Mouse (Mus musculus): ENCODE measurements around the gene Dut.
"Not testable (repeated sequence)": the region's sequence is repeated elsewhere in the genome, so short reads cannot be mapped to it uniquely, and the experiment has no call there.

Gene Dut

DNA sequence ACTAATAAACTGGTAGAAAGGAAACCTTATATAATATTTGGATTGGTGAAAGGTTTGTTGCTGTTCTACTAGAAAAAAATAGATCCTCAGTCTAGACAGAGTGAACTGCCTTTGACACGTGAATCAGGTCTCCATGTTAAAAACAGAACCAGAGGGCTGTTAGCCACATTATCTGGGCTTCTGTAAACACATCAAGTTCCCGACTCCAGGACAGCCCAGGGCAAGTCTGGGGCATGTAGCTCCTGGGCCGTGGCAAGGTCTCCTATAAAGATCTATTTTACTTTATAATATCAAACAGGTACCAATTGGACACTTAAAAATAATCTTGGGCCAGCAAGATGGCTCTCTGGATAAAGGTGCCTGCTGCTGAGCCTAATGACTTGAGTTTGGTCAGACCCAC is 8.9 kb downstream of the Dut start:
- no peak for DNase-seq

- peak; percentile 68 for DNase-seq
These were observed 12.5 kb downstream of the Dut start for GRCm38 (mm10) chr2:125259230-125260120.

DNA sequence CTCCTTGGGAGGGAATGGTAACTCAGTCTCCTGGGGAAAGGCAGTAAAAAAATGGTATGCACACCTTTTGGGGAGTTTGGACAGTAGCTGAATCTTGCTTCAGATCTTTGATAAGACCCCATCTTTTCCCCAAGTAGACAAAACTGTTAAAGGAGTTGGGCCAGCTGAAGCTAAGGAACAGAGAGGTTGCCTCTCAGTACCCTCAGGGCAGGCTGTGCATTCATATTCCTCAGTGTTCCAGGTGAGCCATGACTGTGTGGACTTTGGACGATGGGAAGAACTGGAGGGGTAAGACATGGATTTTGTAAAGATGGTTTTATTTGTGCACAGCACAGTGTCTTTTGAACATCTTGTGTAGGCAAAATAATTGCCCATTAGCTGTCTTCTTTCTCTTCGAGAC is 13.3 kb downstream of the Dut start:
- DNase-seq, result no peak

- DNase-seq, result peak; percentile 39
These were observed 16.1 kb downstream of the Dut start for GRCm38 (mm10) chr2:125263056-125263455.

DNA sequence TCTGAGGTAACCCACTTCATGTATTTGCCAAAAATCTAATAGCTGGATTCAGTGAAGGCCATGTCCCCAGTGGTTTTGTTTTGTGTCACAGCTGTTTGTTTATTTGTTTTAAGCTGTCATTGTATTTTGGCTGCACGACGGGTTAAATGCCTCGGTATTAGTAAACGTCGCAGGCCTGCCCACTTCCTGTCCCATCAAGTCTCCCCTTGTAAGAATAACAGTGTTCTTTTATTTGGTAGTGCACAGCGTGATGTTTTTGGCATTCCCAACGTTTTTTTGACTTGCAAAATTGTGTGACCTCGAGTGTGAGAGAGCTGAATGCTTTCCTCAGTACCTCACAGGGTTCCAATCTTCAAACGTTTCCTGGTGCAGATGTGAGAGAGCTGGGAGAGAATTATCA is 16.8 kb downstream of the Dut start:
- DNase-seq, result peak; percentile 35

GRCm38 (mm10) chr2:125268876-125269275 is 21.9 kb downstream of the Dut start:
- DNase-seq, result no peak

DNA sequence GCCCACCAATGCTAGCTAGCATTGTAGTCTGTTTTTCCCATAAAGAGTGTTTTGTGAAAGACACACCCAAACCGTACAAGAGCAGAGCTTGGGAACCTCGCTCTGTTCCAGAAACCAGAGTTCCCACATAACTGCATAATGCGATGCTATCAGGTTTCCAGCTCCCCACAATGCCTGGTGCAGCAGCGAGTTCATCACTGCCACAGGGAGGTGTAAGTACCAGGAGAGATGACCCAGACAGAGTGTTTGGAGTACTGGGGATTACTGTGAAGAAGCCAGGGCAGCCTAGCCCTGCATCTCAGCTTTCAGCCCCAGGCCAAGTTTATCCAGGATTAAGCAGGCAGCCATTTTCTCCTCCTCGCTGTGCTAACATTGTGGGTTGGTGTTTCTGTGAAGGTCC is 28.6 kb downstream of the Dut start:
- no peak for DNase-seq

- no peak for DNase-seq
These were observed 29.7 kb downstream of the Dut start for GRCm38 (mm10) chr2:125276692-125277091.

DNA sequence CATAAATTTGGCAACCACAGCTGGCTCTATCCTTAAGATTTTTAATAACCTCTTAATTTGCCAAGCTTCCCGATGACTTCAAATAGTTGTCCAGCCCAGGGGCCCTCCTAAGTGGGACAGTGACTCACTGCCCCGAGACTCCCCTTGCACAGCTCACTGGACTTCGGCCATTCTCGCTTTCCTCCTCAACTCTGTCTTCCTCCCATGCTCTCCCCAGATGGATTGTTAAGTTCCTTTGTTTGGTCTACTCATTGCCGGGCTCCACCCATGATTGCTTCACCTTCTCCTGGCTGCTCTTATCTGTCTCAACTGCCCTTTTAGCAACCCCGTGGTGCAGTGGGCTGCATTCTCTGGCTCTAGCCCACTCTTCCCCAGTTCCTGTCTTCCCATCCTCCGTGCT is 31.5 kb downstream of the Dut start:
- peak; percentile 49 for DNase-seq

- DNase-seq, result not testable (repeated sequence)
These were observed 33.0 kb downstream of the Dut start for GRCm38 (mm10) chr2:125279995-125280394.

- DNase-seq, result no peak
These were observed 35.6 kb downstream of the Dut start for GRCm38 (mm10) chr2:125282334-125283206.

GRCm38 (mm10) chr2:125285777-125286176 is 38.8 kb downstream of the Dut start:
- DNase-seq, result no peak

- DNase-seq, result no peak
These were observed 43.4 kb downstream of the Dut start for GRCm38 (mm10) chr2:125290197-125290965.

- no peak for DNase-seq
These were observed 44.1 kb downstream of the Dut start for GRCm38 (mm10) chr2:125291101-125291500.

- no peak for DNase-seq
These were observed 45.6 kb downstream of the Dut start for GRCm38 (mm10) chr2:125292616-125293015.

DNA sequence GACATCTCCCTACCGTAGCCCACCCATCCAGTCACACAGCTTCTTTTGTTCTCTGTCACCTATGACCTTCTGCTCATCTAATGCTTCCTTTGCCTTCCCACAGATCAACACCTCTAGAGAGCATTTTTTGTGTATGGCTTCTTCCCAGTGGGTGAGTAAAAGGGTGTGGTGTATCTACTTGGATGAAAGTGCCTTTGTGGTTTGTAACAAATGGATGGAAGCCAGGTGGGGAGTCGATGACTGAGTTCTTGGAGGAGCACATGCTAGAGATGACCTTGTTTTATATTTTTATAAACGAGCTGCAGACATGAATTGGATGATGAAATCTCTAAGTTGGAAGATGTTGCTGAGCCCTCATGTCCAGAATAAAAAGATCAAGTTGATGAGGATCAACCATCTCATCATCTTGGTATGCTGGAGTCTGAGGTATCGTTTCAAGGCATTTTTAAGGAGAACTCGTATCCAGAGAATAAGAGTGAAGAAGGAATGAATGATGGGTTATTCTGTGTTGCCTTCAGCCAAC is 47.0 kb downstream of the Dut start:
- peak; percentile 45 for DNase-seq

DNA sequence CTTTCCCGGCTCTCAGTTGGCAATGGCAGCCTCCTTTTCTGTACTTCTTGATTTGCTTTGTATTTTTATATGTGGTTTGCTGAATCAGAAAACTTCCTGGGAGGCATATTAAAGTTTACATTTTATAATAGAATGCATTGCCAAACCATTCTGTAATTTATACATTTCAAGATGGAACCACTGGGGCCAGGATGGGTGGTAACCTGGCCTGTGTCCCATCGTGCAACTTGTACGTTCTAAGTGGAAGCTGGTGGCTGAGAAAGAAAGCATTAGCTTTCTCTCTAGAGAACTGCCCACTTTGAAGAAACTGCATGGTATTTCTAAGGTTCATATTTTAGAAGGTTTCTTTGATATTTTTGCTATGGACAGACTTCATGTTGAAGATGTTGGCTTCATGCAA is 48.5 kb downstream of the Dut start:
- no peak for DNase-seq

DNA sequence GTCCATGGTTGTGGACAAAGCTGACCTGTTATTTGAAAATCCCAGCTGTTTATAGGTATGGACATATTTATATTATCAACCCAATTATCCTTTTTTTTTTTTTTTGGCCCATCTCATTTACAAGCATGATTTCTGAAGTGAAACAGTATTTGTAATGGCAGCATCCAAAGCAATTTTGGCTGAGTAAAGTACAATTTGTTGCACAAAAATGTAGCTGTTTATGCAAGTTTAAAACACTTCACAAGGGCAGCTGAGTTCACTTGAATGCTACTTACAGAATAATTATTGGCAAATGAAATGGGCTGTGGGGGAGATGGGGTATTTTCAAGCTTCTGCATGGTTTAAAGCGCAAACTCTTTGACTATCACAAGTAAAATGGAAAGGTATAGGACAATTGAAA is 51.9 kb downstream of the Dut start:
- no peak for DNase-seq

GRCm38 (mm10) chr2:125301877-125302624 is 55.1 kb downstream of the Dut start:
- DNase-seq, result no peak

DNA sequence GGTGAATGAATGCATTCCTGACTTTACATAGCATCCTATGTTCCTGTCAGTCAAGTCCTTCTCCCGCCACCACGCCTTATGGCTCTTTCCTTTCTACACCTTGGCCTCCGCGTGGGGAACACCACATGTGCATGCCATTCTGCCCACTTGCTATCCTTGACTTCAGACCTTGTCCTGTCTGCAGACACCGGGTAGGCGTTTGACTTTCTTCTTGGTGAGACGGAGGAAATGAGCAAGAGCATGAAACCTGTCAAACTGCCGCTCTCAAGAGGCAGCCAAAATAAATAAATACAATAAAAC is 55.6 kb downstream of the Dut start:
- DNase-seq, result no peak

DNA sequence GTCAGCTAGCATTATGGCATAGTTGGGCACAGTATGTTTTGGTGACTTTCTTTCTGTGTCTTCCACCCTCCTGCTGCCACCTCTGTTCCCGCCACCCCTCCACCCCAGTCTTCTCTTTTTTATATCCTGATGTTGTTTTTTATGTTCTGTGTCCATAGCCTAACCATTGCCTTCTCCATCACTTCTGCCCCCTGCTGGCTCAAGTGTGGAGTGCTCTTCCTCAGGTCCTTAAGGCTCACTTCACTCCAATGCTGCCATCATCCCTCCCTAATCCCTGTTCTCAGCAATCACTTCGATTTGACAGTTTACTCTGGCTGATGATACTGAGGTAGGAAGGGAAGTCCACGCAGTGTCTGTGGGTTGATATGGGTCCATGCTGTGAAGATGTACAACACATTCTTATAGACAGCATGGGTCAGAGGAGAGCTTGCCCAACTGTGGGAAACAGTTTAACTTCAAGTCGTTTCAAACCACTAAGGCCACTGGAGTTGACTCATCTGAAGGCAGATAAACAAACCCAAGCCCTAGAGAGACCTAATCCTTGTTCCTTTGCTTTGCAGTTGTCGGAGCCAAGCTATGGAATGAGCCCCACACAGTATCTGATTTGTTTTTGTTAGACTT is 56.9 kb downstream of the Dut start:
- no peak for DNase-seq

GRCm38 (mm10) chr2:125304746-125305145 is 57.8 kb downstream of the Dut start:
- DNase-seq, result no peak

All from lung, postnatal 36 days (tissue).